Mouse (Mus musculus): Measurements from ENCODE around the gene Gm11733. TPM values are rescaled to one million over a fixed set of nuclear protein-coding genes. Genes with fewer than 3 reads are reported as not detected.

Gene Gm11733
- polyA plus RNA-seq (2015; fragmentation: Nextera tagmentation; extraction: Ambion mirVana) = not detected in 2 replicates

DNA sequence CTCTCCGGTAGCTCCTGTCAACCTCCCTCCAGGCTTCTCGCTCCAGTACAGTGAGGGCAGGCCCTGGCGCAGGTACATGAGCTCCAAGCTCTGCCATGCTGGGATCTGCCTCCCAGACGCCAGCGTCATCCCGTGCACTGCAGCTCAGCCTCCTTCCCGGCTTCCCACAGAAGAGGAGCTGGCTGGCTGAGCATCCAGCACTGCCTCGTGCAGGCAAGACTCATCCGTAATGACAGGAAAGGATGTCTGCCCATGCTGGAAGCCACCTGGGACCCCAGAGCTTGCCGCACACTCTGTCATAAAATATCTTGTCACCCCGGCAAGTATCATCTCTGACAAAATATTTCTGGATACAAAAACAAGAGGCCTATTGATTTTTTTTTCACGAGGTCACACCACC lies at the start of gene Gm11733:
TSS of gene Gm11733 (plus strand) at position 171 of the 400 bp plus-strand sequence.
- H3K9ac ChIP-seq (ENCODE audit: low read length) = no peak within 1 kb of the TSS; the same call in 1 of the 2 replicates
- ATAC-seq (replicated peaks; ENCODE audit: extremely low read depth, insufficient read depth, low FRiP score) = no peak
- no peaks in the 10 kb centered on the region for H3K36me3 ChIP-seq (ENCODE audit: control insufficient read depth, insufficient read depth)
- H3K4me3 ChIP-seq (ENCODE audit: low read length) = peak within 1 kb of the TSS; percentile 25
- no peaks in the 10 kb centered on the region for H3K27me3 ChIP-seq (ENCODE audit: control insufficient read depth, insufficient read depth, low read length)
- peak within 1 kb of the TSS; percentile 76 for H3K4me2 ChIP-seq (ENCODE audit: low read depth, low read length)
- peaks cover 22% of the 10 kb centered on the region for H3K4me1 ChIP-seq (ENCODE audit: control insufficient read depth, insufficient read depth, low read length)
- no peaks in the 10 kb centered on the region for H3K9me3 ChIP-seq (replicated peaks; ENCODE audit: control insufficient read depth, low read length)
- no peak within 1 kb of the TSS for H3K27ac ChIP-seq (ENCODE audit: low read length)
- 48% methylated on average over 12 of the region's 12 CpGs for WGBS

DNA sequence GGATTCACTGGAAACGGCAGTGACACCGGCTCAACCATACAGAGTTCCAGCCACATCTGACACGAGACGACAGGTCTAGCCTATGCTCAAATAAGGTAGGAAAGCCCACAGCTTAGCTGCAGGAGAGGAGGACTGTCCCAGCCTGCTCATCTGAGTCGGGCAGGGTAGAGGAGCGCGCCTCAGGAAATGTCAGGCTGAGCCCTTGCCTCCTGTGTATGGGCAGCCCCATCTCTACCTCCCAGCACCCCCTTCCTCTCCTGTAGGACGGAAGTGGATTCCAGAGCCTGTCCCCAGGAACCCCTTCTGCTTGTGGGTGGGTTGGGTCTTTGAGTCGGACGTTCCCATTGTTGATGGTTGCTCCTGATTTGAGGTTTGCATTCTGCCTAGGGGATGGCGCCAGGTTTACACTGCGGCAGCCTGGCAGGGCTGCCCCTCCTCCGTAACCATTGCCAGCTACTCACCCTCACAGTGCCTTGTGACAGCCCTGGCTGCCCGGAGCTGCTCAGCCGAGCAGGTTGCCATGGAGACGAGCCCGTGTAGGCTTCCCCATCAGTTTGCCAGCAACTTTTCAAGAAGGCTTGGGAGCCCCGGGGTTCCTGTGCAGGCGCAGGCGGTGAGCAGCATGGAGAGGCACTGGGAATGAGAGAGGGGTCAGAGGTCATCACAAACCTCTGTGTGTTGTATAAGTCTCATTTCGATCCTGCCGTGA lies 47.6 kb upstream of the Gm11733 start:
- Histone ChIP-seq H3K36me3 (ENCODE audit: control insufficient read depth, insufficient read depth) (no peaks in the 10 kb centered on the region), H3K4me3 (ENCODE audit: low read length) (no peak overlapping the region), H3K9ac (ENCODE audit: low read length) (no peak overlapping the region), H3K27me3 (ENCODE audit: control insufficient read depth, insufficient read depth, low read length) (peaks cover 43% of the 10 kb centered on the region), H3K27ac (ENCODE audit: low read length) (no peak overlapping the region), H3K4me2 (ENCODE audit: low read depth, low read length) (no peak overlapping the region), H3K4me1 (ENCODE audit: control insufficient read depth, insufficient read depth, low read length) (peaks cover 3% of the 10 kb centered on the region; the same call in 1 of the 2 replicates), H3K9me3 (replicated peaks; ENCODE audit: control insufficient read depth, low read length) (no peaks in the 10 kb centered on the region)
- WGBS = 30% methylated on average over 22 of the region's 22 CpGs
- no peak for ATAC-seq (replicated peaks; ENCODE audit: extremely low read depth, insufficient read depth, low FRiP score)

DNA sequence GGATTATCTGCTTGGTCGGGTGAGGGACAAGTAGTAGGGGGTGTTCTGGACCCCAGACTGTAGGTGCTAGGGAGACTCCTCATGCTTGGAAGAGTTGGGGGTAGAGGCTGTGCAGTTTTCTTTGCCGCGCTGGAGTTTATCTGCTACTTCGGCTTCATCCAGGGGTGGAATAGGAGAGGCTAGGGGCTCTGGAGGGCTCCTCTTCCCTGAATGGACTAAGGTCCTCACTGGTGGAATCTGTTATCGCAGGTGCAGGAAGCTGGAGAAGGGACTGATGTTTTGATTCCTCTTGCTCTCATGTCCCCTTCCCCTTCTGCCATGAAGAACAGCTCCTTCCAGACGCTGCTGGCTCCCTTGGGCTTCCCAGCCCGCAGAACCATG lies 47.1 kb upstream of the Gm11733 start:
- H3K9me3 ChIP-seq (replicated peaks; ENCODE audit: control insufficient read depth, low read length) = no peaks in the 10 kb centered on the region
- H3K4me3 ChIP-seq (ENCODE audit: low read length) = no peak overlapping the region
- no peaks in the 10 kb centered on the region for H3K36me3 ChIP-seq (ENCODE audit: control insufficient read depth, insufficient read depth)
- no peak overlapping the region for H3K4me2 ChIP-seq (ENCODE audit: low read depth, low read length)
- peaks cover 45% of the 10 kb centered on the region for H3K27me3 ChIP-seq (ENCODE audit: control insufficient read depth, insufficient read depth, low read length)
- H3K9ac ChIP-seq (ENCODE audit: low read length) = no peak overlapping the region
- H3K27ac ChIP-seq (ENCODE audit: low read length) = no peak overlapping the region
- ATAC-seq (replicated peaks; ENCODE audit: extremely low read depth, insufficient read depth, low FRiP score) = no peak
- H3K4me1 ChIP-seq (ENCODE audit: control insufficient read depth, insufficient read depth, low read length) = peaks cover 3% of the 10 kb centered on the region; the same call in 1 of the 2 replicates
- WGBS = 52% methylated on average over 7 of the region's 7 CpGs

DNA sequence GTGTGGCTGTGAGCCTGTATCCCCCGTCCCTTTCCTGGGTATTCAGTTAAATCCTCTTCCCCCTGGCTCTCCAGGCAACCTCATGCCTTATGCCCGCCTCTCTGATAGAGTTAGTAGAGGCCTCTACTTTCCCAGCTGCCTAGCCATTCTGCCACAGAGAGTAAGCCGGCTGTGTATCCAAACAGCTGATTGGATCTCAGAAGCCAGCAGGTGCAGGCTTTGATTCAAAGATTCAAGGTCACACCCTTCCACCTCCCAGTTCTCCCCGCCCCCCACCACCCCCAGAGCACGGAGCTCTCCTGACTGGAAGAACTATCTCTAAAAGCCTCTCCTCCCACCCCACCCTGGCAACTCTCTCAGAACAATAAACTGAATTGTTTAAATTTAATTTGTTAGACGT lies 45.8 kb upstream of the Gm11733 start:
- Histone ChIP-seq H3K27me3 (ENCODE audit: control insufficient read depth, insufficient read depth, low read length) (peaks cover 45% of the 10 kb centered on the region), H3K4me1 (ENCODE audit: control insufficient read depth, insufficient read depth, low read length) (peaks cover 3% of the 10 kb centered on the region; the same call in 1 of the 2 replicates), H3K4me3 (ENCODE audit: low read length) (no peak overlapping the region), H3K36me3 (ENCODE audit: control insufficient read depth, insufficient read depth) (no peaks in the 10 kb centered on the region), H3K4me2 (ENCODE audit: low read depth, low read length) (no peak overlapping the region), H3K9me3 (replicated peaks; ENCODE audit: control insufficient read depth, low read length) (no peaks in the 10 kb centered on the region), H3K9ac (ENCODE audit: low read length) (no peak overlapping the region), H3K27ac (ENCODE audit: low read length) (no peak overlapping the region)
- ATAC-seq (replicated peaks; ENCODE audit: extremely low read depth, insufficient read depth, low FRiP score) = no peak
- WGBS = 53% methylated on average over 6 of the region's 6 CpGs

DNA sequence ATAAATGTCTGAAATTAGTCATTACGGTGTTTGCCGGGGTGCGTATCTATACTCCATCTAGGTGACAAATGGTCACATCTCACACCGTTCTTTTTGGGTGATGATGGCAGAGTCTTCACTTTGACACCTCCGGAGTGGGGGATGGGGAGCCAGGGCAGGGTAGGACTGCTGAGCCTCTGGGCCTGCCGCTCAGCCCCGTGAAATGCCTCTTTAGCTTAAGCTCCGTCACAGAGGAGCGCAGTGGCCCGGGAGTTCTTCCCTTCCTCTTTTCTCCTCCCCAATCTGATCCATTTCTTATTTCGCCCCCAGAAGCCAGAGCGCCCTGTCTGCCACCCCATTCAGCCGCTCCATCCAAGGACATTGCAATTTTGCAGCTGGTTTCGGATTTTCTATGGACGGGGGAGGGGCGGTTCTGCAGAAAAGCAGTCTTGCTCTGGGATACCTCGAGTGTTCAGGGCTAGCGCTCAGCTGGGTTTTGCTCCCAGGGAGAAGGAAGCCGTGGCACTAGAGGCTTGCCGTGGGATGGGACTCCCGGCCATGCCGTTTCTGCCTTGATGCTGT lies 43.2 kb upstream of the Gm11733 start:
- no peak for ATAC-seq (replicated peaks; ENCODE audit: extremely low read depth, insufficient read depth, low FRiP score)
- 15% methylated on average over 22 of the region's 22 CpGs for WGBS
- no peaks in the 10 kb centered on the region for H3K36me3 ChIP-seq (ENCODE audit: control insufficient read depth, insufficient read depth)
- peaks cover 3% of the 10 kb centered on the region; the same call in 1 of the 2 replicates for H3K4me1 ChIP-seq (ENCODE audit: control insufficient read depth, insufficient read depth, low read length)
- no peak overlapping the region for H3K27ac ChIP-seq (ENCODE audit: low read length)
- no peaks in the 10 kb centered on the region for H3K9me3 ChIP-seq (replicated peaks; ENCODE audit: control insufficient read depth, low read length)
- peaks cover 40% of the 10 kb centered on the region for H3K27me3 ChIP-seq (ENCODE audit: control insufficient read depth, insufficient read depth, low read length)
- H3K4me3 ChIP-seq (ENCODE audit: low read length) = peak overlapping the region; percentile 18; the same call in 1 of the 2 replicates
- no peak overlapping the region for H3K9ac ChIP-seq (ENCODE audit: low read length)
- peak overlapping the region; percentile 37; the same call in 1 of the 2 replicates for H3K4me2 ChIP-seq (ENCODE audit: low read depth, low read length)

DNA sequence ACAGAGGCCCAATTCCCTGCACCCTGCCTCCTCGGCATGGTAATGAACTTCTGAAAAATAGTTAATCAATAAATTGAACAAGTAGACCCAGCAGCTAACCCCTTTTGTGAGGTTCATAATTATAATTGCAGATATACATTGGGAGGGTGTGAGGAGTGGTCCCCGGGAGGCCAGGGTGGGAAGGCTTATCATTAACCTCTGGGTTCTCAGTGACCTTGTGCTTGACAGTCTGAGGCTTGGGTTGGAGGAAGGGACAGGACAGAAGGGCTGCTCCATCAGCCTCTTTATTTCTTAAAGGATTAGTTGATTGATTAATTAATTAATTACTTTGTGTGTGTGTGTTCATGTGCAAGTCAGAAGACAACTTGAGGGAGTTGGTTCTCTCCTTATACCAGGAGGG lies 40.1 kb upstream of the Gm11733 start:
- Histone ChIP-seq H3K4me1 (ENCODE audit: control insufficient read depth, insufficient read depth, low read length) (no peaks in the 10 kb centered on the region), H3K27me3 (ENCODE audit: control insufficient read depth, insufficient read depth, low read length) (peaks cover 22% of the 10 kb centered on the region), H3K9me3 (replicated peaks; ENCODE audit: control insufficient read depth, low read length) (no peaks in the 10 kb centered on the region), H3K36me3 (ENCODE audit: control insufficient read depth, insufficient read depth) (no peaks in the 10 kb centered on the region), H3K27ac (ENCODE audit: low read length) (no peak overlapping the region), H3K4me2 (ENCODE audit: low read depth, low read length) (no peak overlapping the region), H3K9ac (ENCODE audit: low read length) (no peak overlapping the region), H3K4me3 (ENCODE audit: low read length) (no peak overlapping the region)
- WGBS = 79% methylated on average over 2 of the region's 2 CpGs
- no peak for ATAC-seq (replicated peaks; ENCODE audit: extremely low read depth, insufficient read depth, low FRiP score)

DNA sequence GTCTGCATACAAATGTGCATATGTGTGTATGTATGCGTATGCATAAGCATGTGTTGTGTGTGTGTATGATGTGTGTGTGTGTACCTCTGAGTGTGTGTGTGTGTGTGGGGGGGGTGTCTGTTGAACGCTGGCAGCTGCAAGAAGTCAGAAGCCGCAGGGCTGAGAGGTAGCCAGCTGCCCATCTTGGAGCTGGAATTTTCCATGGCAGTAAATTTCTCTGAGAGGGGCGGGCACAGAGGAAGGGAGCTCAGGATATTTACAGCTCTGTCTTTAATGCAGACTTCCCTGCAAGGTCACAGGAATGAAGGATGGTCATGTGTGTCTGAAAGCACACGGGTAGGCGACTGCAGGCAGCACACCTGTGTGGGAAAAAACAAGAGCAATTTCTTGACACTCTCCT lies 38.5 kb upstream of the Gm11733 start:
- ATAC-seq (replicated peaks; ENCODE audit: extremely low read depth, insufficient read depth, low FRiP score) = no peak
- no peak overlapping the region for H3K9ac ChIP-seq (ENCODE audit: low read length)
- no peaks in the 10 kb centered on the region for H3K9me3 ChIP-seq (replicated peaks; ENCODE audit: control insufficient read depth, low read length)
- no peaks in the 10 kb centered on the region for H3K4me1 ChIP-seq (ENCODE audit: control insufficient read depth, insufficient read depth, low read length)
- WGBS = 48% methylated on average over 6 of the region's 6 CpGs
- no peak overlapping the region for H3K27ac ChIP-seq (ENCODE audit: low read length)
- peaks cover 12% of the 10 kb centered on the region for H3K27me3 ChIP-seq (ENCODE audit: control insufficient read depth, insufficient read depth, low read length)
- H3K4me2 ChIP-seq (ENCODE audit: low read depth, low read length) = no peak overlapping the region
- no peaks in the 10 kb centered on the region for H3K36me3 ChIP-seq (ENCODE audit: control insufficient read depth, insufficient read depth)
- no peak overlapping the region for H3K4me3 ChIP-seq (ENCODE audit: low read length)

DNA sequence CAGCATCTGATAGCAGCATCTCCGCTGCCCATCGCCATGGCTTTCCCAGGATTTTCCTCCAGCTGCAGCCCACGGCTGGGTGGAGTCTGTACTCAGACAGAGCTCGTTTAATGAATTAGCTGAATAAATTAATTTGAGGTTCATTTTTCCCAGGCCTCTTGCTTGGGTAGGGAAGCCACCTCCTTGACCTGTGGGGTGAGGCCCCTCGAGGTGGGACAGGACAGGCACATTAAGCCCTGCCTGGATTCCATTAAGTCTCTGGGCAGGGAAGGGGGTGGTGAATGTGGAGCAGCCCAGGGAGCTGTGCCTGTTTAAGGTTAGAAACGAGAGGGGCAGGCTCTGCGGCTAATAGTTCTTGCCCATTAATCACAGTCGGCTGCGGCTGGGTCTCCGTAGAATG lies 30.1 kb upstream of the Gm11733 start:
- Histone ChIP-seq H3K36me3 (ENCODE audit: control insufficient read depth, insufficient read depth) (no peaks in the 10 kb centered on the region), H3K4me2 (ENCODE audit: low read depth, low read length) (no peak overlapping the region), H3K27me3 (ENCODE audit: control insufficient read depth, insufficient read depth, low read length) (peaks cover 29% of the 10 kb centered on the region), H3K9me3 (replicated peaks; ENCODE audit: control insufficient read depth, low read length) (no peaks in the 10 kb centered on the region), H3K4me1 (ENCODE audit: control insufficient read depth, insufficient read depth, low read length) (no peaks in the 10 kb centered on the region), H3K27ac (ENCODE audit: low read length) (no peak overlapping the region), H3K9ac (ENCODE audit: low read length) (no peak overlapping the region), H3K4me3 (ENCODE audit: low read length) (no peak overlapping the region)
- no peak for ATAC-seq (replicated peaks; ENCODE audit: extremely low read depth, insufficient read depth, low FRiP score)
- WGBS = 35% methylated on average over 10 of the region's 10 CpGs

DNA sequence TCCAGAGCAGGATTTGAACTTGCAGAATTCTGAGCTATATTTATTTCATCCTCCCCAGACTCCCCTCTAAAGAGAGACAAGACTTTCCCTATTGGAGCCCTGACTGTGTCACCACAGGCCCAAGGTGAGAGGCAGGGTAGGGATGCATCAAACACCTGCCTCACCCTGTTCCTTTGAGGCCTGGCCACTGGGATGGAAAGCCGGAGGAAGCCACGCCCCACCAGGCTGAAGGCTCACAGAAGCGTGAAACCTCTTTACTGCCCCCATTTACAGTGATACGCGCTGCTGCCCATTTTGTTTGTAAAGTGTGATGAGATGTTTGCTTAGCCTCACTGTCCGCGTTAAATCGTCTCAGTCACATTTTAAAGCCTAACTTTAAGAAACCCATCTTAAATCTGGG lies 25.0 kb upstream of the Gm11733 start:
- no peaks in the 10 kb centered on the region for H3K36me3 ChIP-seq (ENCODE audit: control insufficient read depth, insufficient read depth)
- H3K4me3 ChIP-seq (ENCODE audit: low read length) = no peak overlapping the region
- ATAC-seq (replicated peaks; ENCODE audit: extremely low read depth, insufficient read depth, low FRiP score) = no peak
- H3K9me3 ChIP-seq (replicated peaks; ENCODE audit: control insufficient read depth, low read length) = no peaks in the 10 kb centered on the region
- no peaks in the 10 kb centered on the region for H3K4me1 ChIP-seq (ENCODE audit: control insufficient read depth, insufficient read depth, low read length)
- no peak overlapping the region for H3K27ac ChIP-seq (ENCODE audit: low read length)
- H3K27me3 ChIP-seq (ENCODE audit: control insufficient read depth, insufficient read depth, low read length) = peaks cover 41% of the 10 kb centered on the region
- H3K4me2 ChIP-seq (ENCODE audit: low read depth, low read length) = no peak overlapping the region
- 2% methylated on average over 8 of the region's 8 CpGs for WGBS
- no peak overlapping the region for H3K9ac ChIP-seq (ENCODE audit: low read length)

Measured in heart, embryonic 16.5 days (tissue).